Mouse (Mus musculus) gastrocnemius, postnatal 14 days (tissue): ENCODE data around the gene Vmn1r173. TPM values are rescaled to one million over a fixed set of nuclear protein-coding genes. Genes with fewer than 3 reads are reported as not detected.
"Not testable (repeated sequence)": the region's sequence is repeated elsewhere in the genome, so short reads cannot be mapped to it uniquely, and the experiment has no call there.

Source experiments
- DNase-seq: peaks from one replicate; pipeline ENCODE4 v3.0.0; 2021; ENCODE audit warnings: mixed read lengths
- intact Hi-C: fragments of 180-260 bp; cut with DNase I; formaldehyde crosslinking; loops from one replicate; pipeline ENCODE4 v1.15.1; 2025; ENCODE audit warnings: low total_unique reads
- long read RNA-seq, 2 experiments: library from polyadenylated mRNA; stranded (forward); transcript quantifications; one replicate each; pipeline ENCODE4 v2.0.0; 2021
- total RNA-seq, 2 experiments: library from RNA; stranded (reverse); gene quantifications; 2 replicates each; pipeline ENCODE4 v1.2.3; 2021

The Vmn1r173 gene
- total RNA-seq, result not detected
- long read RNA-seq, experiment 1, result 0 reads
- long read RNA-seq, experiment 2, result 0 reads

- intact Hi-C loops, DNase-seq: not testable (repeated sequence)
Observed at GRCm38 (mm10) chr7:23700403-23700802, at the start of gene Vmn1r173. TSS of gene Vmn1r173 (plus strand) at chr7:23700703.

DNA sequence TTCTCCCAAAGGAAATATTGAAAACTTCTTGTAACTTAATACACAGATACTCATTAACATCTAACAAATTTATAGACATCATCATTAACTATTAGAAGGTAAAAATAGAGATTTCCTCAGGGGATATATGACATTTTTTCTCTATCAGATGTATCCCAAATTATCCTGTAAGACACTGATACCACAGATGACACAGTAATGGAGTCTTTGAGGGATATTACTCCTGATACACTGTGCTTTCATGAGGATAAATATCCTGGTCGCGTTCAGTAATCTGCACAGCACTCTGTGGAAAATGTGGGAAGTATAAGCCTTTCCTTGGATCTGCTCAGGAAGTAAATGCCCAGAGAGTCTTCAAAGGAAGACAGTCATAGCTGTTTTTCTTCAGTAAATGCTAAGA lies 42.5 kb upstream of the Vmn1r173 start, which contains the start of gene Vmn1r172:
Gene Vmn1r172 (plus strand): TSS at position 301 of the 400 bp plus-strand sequence.
- no peak for DNase-seq
- intact Hi-C loops, result no loop called here

DNA sequence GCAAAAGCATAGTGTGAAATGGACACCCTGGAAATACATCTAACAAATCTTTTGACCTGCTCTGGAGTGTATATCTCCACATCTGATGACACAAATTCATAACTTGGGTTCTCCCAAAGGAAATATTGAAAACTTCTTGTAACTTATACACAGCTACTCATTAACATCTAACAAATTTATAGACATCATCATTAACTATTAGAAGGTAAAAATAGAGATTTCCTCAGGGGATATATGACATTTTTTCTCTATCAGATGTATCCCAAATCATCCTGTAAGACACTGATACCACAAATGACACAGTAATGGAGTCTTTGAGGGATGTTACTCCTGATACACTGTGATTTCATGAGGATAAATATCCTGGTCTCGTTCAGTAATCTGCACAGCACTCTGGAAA lies 51.5 kb downstream of the Vmn1r173 start, which contains the start of gene Vmn1r174:
Gene Vmn1r174 (plus strand): TSS at position 301 of the 400 bp plus-strand sequence.
- DNase-seq, intact Hi-C loops: not testable (repeated sequence)

Other genes with a start within 250 kb of the Vmn1r173 start
- not detected for gene Vmn1r167, start 193.5 kb upstream of the Vmn1r173 start, total RNA-seq
- not detected for gene Vmn1r168, start 161.0 kb upstream of the Vmn1r173 start, total RNA-seq
- gene Vmn1r169, start 125.2 kb upstream of the Vmn1r173 start, total RNA-seq, result not detected
- not detected for gene Vmn1r170, start 94.5 kb upstream of the Vmn1r173 start, total RNA-seq
- not detected for gene Vmn1r171, start 70.0 kb upstream of the Vmn1r173 start, total RNA-seq
- gene Vmn1r172, start 42.4 kb upstream of the Vmn1r173 start, total RNA-seq, result not detected
- gene Vmn1r174, start 51.6 kb downstream of the Vmn1r173 start, total RNA-seq, result not detected
- gene Vmn1r175, start 109.9 kb downstream of the Vmn1r173 start, total RNA-seq, result not detected
- not detected for gene Vmn1r176, start 136.7 kb downstream of the Vmn1r173 start, total RNA-seq
- not detected for gene Vmn1r177, start 165.7 kb downstream of the Vmn1r173 start, total RNA-seq
- not detected for gene Vmn1r178, start 191.3 kb downstream of the Vmn1r173 start, total RNA-seq
- gene Vmn1r179, start 226.3 kb downstream of the Vmn1r173 start, total RNA-seq, result not detected
- not detected for gene Vmn1r180, start 249.9 kb downstream of the Vmn1r173 start, total RNA-seq